Mouse (Mus musculus): ENCODE measurements around the gene Eml4. TPM values are rescaled to one million over a fixed set of nuclear protein-coding genes. Genes with fewer than 3 reads are reported as not detected.

Eml4 gene
- total RNA-seq, 1 experiment from 2014 or later = 28.0 TPM

GRCm38 (mm10) chr17:83379791-83380190, 29.1 kb downstream of the Eml4 start:
- DNase-seq = no peak

- no peak for DNase-seq
Measured at GRCm38 (mm10) chr17:83382752-83383151, 32.0 kb downstream of the Eml4 start.

GRCm38 (mm10) chr17:83384981-83385380, 34.2 kb downstream of the Eml4 start:
- DNase-seq = no peak

DNA sequence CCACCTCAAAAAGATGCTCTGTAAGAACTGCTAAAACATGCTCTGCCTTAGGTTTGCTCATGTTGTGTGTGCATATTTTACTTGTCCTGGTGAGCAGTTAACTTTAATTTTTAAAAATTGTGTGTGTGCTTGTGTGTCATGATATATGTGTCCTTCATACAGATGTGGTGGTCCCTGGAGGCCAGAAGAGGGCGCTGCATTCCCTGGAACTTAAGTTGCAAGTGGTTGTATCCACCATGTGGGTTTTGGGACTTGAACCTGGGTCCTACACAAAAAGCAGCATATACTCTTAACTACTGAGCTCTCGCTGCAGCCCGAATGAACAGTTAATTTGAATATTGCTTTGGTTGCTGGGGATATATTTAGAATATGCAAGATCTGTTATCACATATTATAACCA, 36.4 kb downstream of the Eml4 start:
- DNase-seq = no peak

- DNase-seq = no peak
Measured at GRCm38 (mm10) chr17:83394013-83394412, 43.3 kb downstream of the Eml4 start.

DNA sequence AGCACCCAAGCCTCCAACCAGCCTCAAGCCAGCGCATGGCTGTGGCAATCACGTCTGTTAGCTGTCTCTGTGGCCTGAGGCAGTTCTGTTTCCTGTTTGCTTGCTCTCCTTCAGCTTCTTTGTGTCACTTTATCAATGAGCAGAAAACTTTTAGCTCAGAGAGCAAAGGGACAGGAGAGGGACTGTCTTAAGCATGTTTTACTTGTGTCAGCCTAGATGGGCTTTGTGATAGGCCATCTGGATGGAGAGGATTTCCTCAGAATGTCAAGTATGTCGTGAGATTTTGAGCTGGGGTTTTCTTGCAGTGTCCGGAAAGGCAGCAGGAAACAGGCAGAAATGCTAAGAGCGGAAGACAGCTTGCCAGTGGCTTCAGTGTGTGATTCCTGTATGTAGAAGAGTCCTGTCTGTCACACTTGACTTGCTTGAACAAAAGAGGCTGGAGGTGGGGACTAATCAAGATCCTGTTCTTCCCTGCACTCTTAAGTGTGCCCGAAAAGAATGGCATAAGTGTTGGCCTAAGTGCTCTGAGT, 46.9 kb downstream of the Eml4 start:
- no peak for DNase-seq

GRCm38 (mm10) chr17:83398756-83399155, 48.0 kb downstream of the Eml4 start:
- no peak for DNase-seq

DNA sequence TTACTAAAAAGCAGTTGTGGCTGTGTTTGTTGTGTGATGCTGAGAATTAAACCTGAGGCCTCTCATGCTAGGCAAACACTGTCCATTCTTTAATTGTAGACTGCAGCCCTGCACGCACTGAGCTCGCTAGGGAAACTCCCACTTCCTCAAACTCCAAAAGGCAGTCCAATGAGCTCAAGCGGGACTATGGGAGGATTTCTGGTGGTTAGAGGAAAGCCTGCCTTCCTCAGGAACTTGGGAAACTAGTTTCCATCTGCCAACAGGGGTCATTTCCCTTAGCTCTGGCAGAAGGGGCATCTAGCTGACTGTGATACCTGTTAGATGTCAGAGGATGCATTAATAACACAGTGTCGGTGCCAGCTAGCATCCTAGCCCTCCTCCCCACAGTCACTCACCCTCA, 79.9 kb downstream of the Eml4 start:
- DNase-seq = no peak

DNA sequence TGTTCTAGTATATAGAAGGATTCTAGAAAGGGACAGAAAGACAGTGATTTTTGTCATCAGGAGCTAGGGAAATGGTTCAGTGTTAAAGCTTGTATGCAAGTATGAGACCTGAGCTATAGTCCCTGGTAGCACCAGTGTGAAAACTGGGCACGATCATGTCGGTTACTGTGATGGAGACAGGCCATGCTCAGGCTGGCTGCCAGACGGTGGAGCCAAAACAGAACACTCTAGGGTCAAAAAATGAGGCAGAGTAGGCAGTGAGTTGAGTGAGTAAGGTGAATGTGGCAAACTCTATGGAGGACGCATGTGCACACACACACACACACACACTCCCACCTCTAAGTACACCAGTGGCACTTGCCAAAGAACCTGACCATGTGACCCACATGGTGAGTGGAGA, 92.7 kb downstream of the Eml4 start:
- DNase-seq = no peak

GRCm38 (mm10) chr17:83449583-83449982, 98.9 kb downstream of the Eml4 start:
- DNase-seq = no peak

DNA sequence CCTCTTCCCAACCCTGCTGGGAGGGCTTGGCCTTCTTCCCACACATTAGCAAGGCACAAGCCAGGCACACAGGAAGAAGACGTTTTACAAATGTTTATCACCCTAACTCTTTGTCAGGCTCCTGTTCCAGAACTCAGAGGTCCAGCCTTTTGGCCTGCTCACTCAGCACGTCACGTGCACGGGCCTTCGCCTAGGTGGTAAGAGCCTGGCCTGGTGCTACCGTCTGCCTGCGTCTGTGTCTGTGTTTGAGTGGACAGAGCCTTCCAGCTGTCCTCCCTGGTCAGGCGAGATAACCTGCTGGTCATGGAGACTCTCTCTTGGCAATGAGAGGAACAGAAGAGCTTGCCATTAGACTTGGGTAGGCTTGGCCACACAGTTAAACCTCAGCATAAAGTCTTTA, 100.6 kb downstream of the Eml4 start:
- no peak for DNase-seq

- no peak for DNase-seq
Measured at GRCm38 (mm10) chr17:83451796-83452195, 101.1 kb downstream of the Eml4 start.

GRCm38 (mm10) chr17:83452451-83452850, 101.7 kb downstream of the Eml4 start:
- no peak for DNase-seq

- no peak for DNase-seq
Measured at GRCm38 (mm10) chr17:83453587-83453986, 102.9 kb downstream of the Eml4 start.

GRCm38 (mm10) chr17:83457271-83457670, 106.5 kb downstream of the Eml4 start:
- no peak for DNase-seq

GRCm38 (mm10) chr17:83465969-83466368, 115.2 kb downstream of the Eml4 start:
- no peak for DNase-seq

- no peak for DNase-seq
Measured at GRCm38 (mm10) chr17:83466697-83467251, 116.0 kb downstream of the Eml4 start.

DNA sequence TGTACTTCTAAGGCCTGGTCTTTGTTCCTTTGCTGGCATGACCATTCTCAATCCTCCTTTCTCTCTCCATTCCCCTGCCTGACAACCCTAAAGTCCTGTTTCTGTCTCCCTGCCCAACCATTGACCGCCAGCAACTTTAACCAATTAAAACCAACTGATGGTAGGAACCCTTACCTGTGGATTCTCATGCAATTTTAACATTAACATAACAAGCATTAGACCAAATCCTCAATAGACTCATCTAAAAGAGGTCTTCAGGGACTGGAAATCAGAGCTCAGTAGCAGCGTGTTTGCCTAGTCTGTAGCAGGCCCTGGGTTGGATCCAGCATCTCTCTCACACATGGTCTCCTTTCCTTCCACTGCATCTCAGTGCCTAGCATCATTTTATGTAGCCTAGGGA, 118.9 kb downstream of the Eml4 start:
- DNase-seq = no peak

GRCm38 (mm10) chr17:83477089-83477488, 126.4 kb downstream of the Eml4 start:
- DNase-seq = no peak

DNA sequence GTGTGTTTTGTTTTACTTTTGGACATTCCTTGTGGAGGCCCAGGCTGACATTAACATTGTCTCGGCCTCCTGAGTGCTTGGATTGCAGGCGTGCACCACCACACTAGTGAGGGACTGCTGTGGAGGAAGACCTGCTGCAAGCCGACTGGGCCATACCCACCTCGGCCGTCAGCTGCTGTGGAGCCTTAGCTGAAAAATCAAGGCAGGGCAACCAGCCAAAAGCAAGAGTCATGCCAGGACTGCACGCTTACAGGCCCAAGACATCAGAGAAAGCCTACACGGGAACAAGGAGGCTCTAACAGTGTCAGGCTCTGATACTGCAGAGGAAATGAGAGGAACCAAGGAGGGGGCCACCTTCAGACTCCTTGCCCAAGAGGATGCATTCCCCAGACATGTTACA, 130.8 kb downstream of the Eml4 start:
- peak; percentile 37 for DNase-seq

- DNase-seq = no peak
Measured at GRCm38 (mm10) chr17:83482817-83483536, 132.2 kb downstream of the Eml4 start.

DNA sequence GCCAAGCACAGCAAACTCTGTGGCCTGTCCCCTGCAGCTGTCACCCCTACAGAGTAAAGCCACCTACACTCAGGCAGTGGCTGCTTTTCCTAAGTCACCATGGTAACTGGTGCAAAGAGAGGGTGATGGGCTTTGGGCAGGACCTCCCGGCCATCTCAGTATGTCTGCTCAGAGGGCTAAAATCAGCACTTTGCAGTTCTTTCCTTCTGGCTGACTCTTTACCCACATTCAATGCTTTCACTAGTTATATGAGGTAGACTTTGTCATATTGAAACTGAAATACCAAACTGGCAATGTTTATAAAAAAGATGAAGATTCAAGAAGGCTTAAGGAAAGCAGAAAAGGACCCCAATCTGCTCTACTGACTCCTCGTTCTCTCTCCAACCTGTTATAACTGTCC, 133.1 kb downstream of the Eml4 start:
- DNase-seq = no peak

GRCm38 (mm10) chr17:83487762-83488161, 137.0 kb downstream of the Eml4 start:
- no peak for DNase-seq

DNA sequence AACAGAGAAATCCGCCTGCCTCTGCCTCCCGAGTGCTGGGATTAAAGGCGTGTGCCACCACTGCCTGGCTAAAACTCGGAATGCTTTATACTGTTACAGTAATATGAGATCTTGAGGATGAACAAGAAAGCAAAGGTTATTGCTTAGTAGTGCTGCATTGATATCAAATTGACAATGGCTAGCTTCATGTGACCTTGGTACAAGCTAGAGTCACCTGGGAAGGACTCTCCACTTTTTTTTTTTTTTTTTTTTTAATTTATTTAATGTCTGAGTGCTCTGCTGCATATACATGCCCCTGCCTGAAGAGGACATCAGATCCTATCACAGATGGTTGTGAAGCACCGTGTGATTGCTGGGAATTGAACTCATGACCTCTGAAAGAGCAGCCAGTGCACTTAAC, 148.2 kb downstream of the Eml4 start:
- no peak for DNase-seq
